Mouse (Mus musculus) intestine, postnatal 0 days (tissue): ENCODE measurements around the gene Ptgs1. TPM values are rescaled to one million over a fixed set of nuclear protein-coding genes. Genes with fewer than 3 reads are reported as not detected.

Experiments used
- ATAC-seq: fragments of 200-750 bp; cut with Nextera tagmentation; 2 replicates; pipeline ENCODE4 v1.8.0; 2017; ENCODE audit warnings: mild to moderate bottlenecking, moderate TSS enrichment, moderate library complexity
- H3K27ac ChIP-seq: fragments of 300-500 bp; sonication (generic); 2 replicates; pipeline ENCODE4 v1.5.1; 2014; ENCODE audit warnings: mild to moderate bottlenecking, low read depth, low read length, moderate library complexity
- H3K27me3 ChIP-seq: fragments of 300-500 bp; sonication (generic); replicated peaks from 2 replicates; pipeline ENCODE4 v1.6.1; 2014; ENCODE audit warnings: low read length, mixed read lengths; ENCODE audit not compliant: control insufficient read depth, insufficient read depth
- H3K36me3 ChIP-seq: fragments of 300-500 bp; sonication (generic); 2 replicates; pipeline ENCODE4 v1.6.1; 2014; ENCODE audit warnings: mild to moderate bottlenecking, moderate library complexity; ENCODE audit not compliant: control insufficient read depth, insufficient read depth
- H3K4me1 ChIP-seq: fragments of 300-500 bp; sonication (generic); replicated peaks from 2 replicates; pipeline ENCODE4 v1.6.1; 2014; ENCODE audit warnings: antibody characterized with exemption, low read length, mixed read lengths; ENCODE audit not compliant: control insufficient read depth, insufficient read depth
- H3K4me2 ChIP-seq: fragments of 300-500 bp; sonication (generic); replicated peaks from 2 replicates; pipeline ENCODE4 v1.6.1; 2014; ENCODE audit warnings: low read depth, mild to moderate bottlenecking, moderate library complexity
- H3K4me3 ChIP-seq: fragments of 300-500 bp; sonication (generic); 2 replicates; pipeline ENCODE4 v1.5.1; 2014; ENCODE audit warnings: low read depth, low read length
- H3K9ac ChIP-seq: fragments of 300-500 bp; sonication (generic); 2 replicates; pipeline ENCODE4 v1.6.1; 2014; ENCODE audit warnings: mild to moderate bottlenecking, low read depth, low read length
- H3K9me3 ChIP-seq: fragments of 300-500 bp; sonication (generic); 2 replicates; pipeline ENCODE4 v1.6.1; 2016; ENCODE audit warnings: mixed run types; ENCODE audit not compliant: control insufficient read depth
- CTCF ChIP-seq: sonication (generic); IDR thresholded peaks from 2 replicates; pipeline ENCODE4 v1.5.1; 2016; ENCODE audit warnings: low read depth, mild to moderate bottlenecking, control low read depth, antibody characterized with exemption, moderate library complexity
- WGBS: fragments of 180-500 bp; shearing (Covaris S2); extraction: QIAGEN DNeasy Blood & Tissue Kit; methylation state at CpG from one replicate; pipeline ENCODE4 v1.1.7; 2014; 5-methylcytosine and 5-hydroxymethylcytosine counted together
- polyA plus RNA-seq: library from polyadenylated mRNA; unstranded; fragments of >200 nt; fragmentation: Nextera tagmentation; extraction: Ambion mirVana; gene quantifications from 2 replicates; pipeline ENCODE4 v1.2.1, GENCODE M21; 2015

The Ptgs1 gene
- polyA plus RNA-seq, 1 experiment from 2014 or later: 29.5 TPM

DNA sequence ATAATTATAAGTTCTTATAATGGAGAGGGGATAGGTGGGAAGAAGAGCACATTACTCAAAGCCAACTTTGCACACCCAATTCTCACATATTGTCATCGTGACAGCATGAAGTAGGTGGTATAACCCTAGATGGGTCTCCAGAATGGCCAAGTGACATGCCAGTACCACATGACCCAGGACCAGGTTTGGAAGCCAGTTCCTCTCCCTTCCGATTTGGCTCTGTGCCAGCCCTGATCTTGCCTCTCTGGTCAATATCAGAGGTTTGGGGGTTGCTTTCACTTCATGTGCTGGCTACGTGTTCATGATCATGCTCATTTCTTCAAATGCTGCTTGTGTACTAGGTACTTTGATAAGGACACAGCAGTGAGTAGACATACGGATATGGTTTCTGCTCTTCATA, 22.3 kb downstream of the Ptgs1 start:
- ATAC-seq: no peak
- Histone ChIP-seq H3K36me3 (no peaks in the 10 kb centered on the region), H3K27me3 (no peaks in the 10 kb centered on the region), H3K4me3 (no peak overlapping the region), H3K4me2 (no peak overlapping the region), H3K4me1 (no peaks in the 10 kb centered on the region), H3K9me3 (no peaks in the 10 kb centered on the region), H3K9ac (no peak overlapping the region), H3K27ac (no peak overlapping the region)
- WGBS: 85% methylated on average over 4 of the region's 4 CpGs
- no peak for TF ChIP-seq CTCF

DNA sequence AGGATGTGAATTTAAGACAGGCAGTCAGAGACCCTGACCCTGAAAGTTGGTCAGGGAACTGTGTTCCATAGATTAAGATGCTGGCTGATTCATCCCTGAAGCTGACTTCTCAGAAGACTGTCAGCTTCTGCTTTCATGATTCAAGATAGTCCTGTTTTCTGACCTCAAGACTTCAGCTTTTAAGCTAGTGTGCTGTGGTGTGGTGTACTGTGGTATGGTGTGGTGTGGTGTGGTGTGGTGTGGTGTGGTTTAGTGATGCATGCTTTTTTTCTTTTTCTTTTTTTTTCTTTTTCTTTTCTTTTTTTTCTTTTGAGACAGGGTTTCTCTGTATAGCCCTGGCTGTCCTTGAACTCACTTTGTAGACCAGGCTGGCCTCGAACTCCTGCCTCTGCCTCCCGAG, 24.2 kb downstream of the Ptgs1 start:
- Histone ChIP-seq H3K4me2 (no peak overlapping the region), H3K27ac (no peak overlapping the region), H3K9me3 (no peaks in the 10 kb centered on the region), H3K9ac (no peak overlapping the region), H3K36me3 (no peaks in the 10 kb centered on the region), H3K27me3 (no peaks in the 10 kb centered on the region), H3K4me3 (no peak overlapping the region), H3K4me1 (no peaks in the 10 kb centered on the region)
- no peak for TF ChIP-seq CTCF
- 75% methylated on average over 2 of the region's 2 CpGs for WGBS
- ATAC-seq: no peak

GRCm38 (mm10) chr2:36256931-36257330, 26.7 kb downstream of the Ptgs1 start:
- Histone ChIP-seq H3K27me3 (no peaks in the 10 kb centered on the region), H3K27ac (no peak overlapping the region), H3K9ac (no peak overlapping the region), H3K9me3 (no peaks in the 10 kb centered on the region), H3K36me3 (no peaks in the 10 kb centered on the region), H3K4me3 (no peak overlapping the region), H3K4me1 (no peaks in the 10 kb centered on the region), H3K4me2 (no peak overlapping the region)
- TF ChIP-seq CTCF: no peak
- ATAC-seq: no peak

DNA sequence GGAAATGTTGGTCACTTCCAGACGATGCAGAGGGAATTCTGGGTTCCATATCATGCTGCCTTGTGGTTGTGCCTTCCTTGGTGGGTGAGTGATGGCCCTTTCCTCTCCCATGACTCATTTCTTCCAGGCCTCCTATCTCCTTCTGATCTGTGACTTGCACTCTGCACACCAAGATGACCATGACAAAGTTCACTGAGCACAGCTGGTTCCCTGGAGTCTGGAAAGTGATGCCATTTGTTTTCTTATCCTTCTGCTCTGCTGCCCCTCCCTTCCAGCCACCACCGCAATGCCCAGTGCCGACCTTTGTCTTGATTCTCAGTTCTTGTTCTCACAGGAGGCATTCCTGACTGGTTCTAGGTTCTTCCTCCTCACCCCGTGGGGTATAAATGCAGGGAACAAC, 29.2 kb downstream of the Ptgs1 start:
- no peak for ATAC-seq
- Histone ChIP-seq H3K27ac (no peak overlapping the region), H3K4me3 (no peak overlapping the region), H3K4me2 (no peak overlapping the region), H3K9me3 (no peaks in the 10 kb centered on the region), H3K4me1 (no peaks in the 10 kb centered on the region), H3K9ac (no peak overlapping the region), H3K36me3 (no peaks in the 10 kb centered on the region), H3K27me3 (no peaks in the 10 kb centered on the region)
- TF ChIP-seq CTCF: no peak
- WGBS: 60% methylated on average over 4 of the region's 4 CpGs

GRCm38 (mm10) chr2:36259798-36260540, 29.7 kb downstream of the Ptgs1 start:
- no peak overlapping the region for H3K4me2 ChIP-seq
- ATAC-seq: no peak
- no peak overlapping the region for H3K4me3 ChIP-seq
- H3K27me3 ChIP-seq: no peaks in the 10 kb centered on the region
- WGBS: 74% methylated on average over 6 of the region's 6 CpGs
- no peak overlapping the region for H3K27ac ChIP-seq
- no peaks in the 10 kb centered on the region for H3K9me3 ChIP-seq
- no peaks in the 10 kb centered on the region for H3K4me1 ChIP-seq
- TF ChIP-seq CTCF: no peak
- H3K9ac ChIP-seq: no peak overlapping the region
- no peaks in the 10 kb centered on the region for H3K36me3 ChIP-seq

GRCm38 (mm10) chr2:36262025-36262424, 31.8 kb downstream of the Ptgs1 start:
- WGBS: 51% methylated on average over 4 of the region's 4 CpGs
- Histone ChIP-seq H3K27me3 (no peaks in the 10 kb centered on the region), H3K27ac (no peak overlapping the region), H3K9ac (no peak overlapping the region), H3K9me3 (no peaks in the 10 kb centered on the region), H3K4me2 (no peak overlapping the region), H3K36me3 (no peaks in the 10 kb centered on the region), H3K4me3 (no peak overlapping the region), H3K4me1 (no peaks in the 10 kb centered on the region)
- ATAC-seq: no peak
- no peak for TF ChIP-seq CTCF
